Mouse (Mus musculus): ENCODE measurements around the gene Thoc6.

- TF ChIP-seq TAL1 (conservative IDR thresholded peaks at IDR 0.05; ENCODE audit: low read depth, low read length): no peak
- no peak for TF ChIP-seq CTCF (IDR thresholded peaks at IDR 0.05; ENCODE audit: low read depth, low read length)
Observed at GRCm38 (mm10) chr17:23665511-23665910, 8.2 kb downstream of the Thoc6 start.

Measured in G1E (cell line).